In the genomic region with DNA sequence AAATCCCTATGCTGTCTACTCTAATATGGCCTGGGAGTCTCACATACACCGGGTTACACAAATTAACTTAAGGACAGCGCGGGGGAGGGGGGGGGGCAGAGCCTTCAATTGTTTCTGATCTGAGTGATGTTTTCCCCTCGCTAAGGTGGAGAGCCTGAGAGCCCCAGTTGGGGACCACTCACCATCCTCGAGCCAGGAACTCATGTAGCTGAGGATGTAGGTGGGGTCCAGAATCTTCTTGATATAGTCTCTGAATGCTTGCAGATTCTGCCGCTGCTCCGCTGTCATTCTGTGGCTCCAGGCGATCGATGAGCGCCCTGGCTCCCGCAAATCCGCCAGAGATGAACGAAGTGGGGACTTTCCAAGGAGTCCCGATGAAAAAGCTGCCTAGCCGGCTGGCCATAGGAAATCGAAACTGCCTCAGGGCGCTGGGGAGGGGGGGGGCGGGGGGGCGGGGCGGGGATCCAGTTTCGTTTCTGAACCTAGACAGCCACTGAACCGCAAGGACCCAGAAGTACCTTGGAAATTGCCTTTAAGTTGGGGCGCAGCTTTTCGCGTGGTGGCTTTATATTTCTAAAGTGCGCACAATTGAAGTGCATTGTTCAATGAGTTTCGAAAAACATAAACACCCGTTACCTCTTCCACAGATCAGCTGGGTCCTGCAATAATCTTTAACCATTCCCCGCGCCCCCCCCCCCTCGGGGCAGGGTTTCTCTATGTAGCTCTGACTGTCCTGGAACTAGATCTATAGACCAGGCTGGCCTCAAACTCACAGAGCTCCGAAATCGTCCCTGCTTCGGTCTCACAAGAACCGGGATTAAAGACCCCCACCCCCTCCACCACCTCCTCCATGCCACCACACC, we compare ENCODE assay signal across 8 mouse cellular contexts. TPM values are rescaled to one million over a fixed set of nuclear protein-coding genes. Genes with fewer than 3 reads are reported as not detected.
DNase-seq lines count a peak whose midpoint lies in the region; ATAC-seq and TF ChIP-seq lines count a peak whose summit lies in the region.

Gene Ddx58, minus strand, starts transcription at position 420 of the 863 bp plus-strand sequence.

- H3K9me3 ChIP-seq in lung, embryonic 15.5 days: no peaks in the 10 kb centered on the region

- H3K4me3 ChIP-seq in heart, adult 2 months: peak within 1 kb of the TSS; percentile 60
- H3K4me3 ChIP-seq in lung, embryonic 15.5 days: peak within 1 kb of the TSS; percentile 62

- H3K4me1 ChIP-seq in heart, adult 2 months (ENCODE audit: control insufficient read depth, insufficient read depth, low read length): peaks cover 3% of the 10 kb centered on the region
- peaks cover 9% of the 10 kb centered on the region for H3K4me1 ChIP-seq in lung, embryonic 15.5 days

- no peak for TF ChIP-seq EP300 in heart, adult 2 months (IDR thresholded peaks at IDR 0.05; ENCODE audit: insufficient read depth, low read depth, low read length)

- no peaks in the 10 kb centered on the region; the same call in 1 of the 2 replicates for H3K36me3 ChIP-seq in heart, adult 2 months (ENCODE audit: control insufficient read depth, insufficient read depth, low read length)
- H3K36me3 ChIP-seq in lung, embryonic 15.5 days: no peaks in the 10 kb centered on the region

- H3K79me2 ChIP-seq in heart, adult 2 months (replicated peaks; ENCODE audit: control insufficient read depth, insufficient read depth, low read length): no peaks in the 10 kb centered on the region

- ATAC-seq in lung, embryonic 15.5 days (ENCODE audit: borderline replicate concordance, extremely low read depth, low FRiP score, low TSS enrichment): peak; percentile 71
- peak; percentile 65 for ATAC-seq in neutrophil, adult 5-6 weeks (ENCODE audit: extremely low read depth, insufficient number of reproducible peaks, low FRiP score, poor library complexity, severe bottlenecking)

- DNase-seq in urinary bladder, postnatal 14 days (ENCODE audit: low spot score): peak; percentile 30
- DNase-seq in urinary bladder, postnatal 10 days (ENCODE audit: low spot score): no peak
- peak; percentile 51 for DNase-seq in embryo, embryonic 10 days (ENCODE audit: low spot score)
- DNase-seq in heart, adult 2 months: peak; percentile 59 to 72
- DNase-seq in kidney, adult 18-20 months: peak; percentile 61
- DNase-seq in left cerebral cortex, postnatal 36 days (ENCODE audit: low spot score in 2 of 2): no peak

- H3K27ac ChIP-seq in heart, adult 2 months: peak within 1 kb of the TSS; percentile 89
- H3K27ac ChIP-seq in lung, embryonic 15.5 days: peak within 1 kb of the TSS; percentile 77

- TF ChIP-seq POLR2A in heart, adult 2 months (IDR thresholded peaks at IDR 0.05; ENCODE audit: insufficient read depth, low read depth, low read length): peak; percentile 59; the same call in 1 of the 2 replicates

- WGBS in heart, adult 2 months: 2% methylated on average over 35 of the region's 35 CpGs
- 2% methylated on average over 35 of the region's 35 CpGs for WGBS in lung, embryonic 15.5 days

- no peaks in the 10 kb centered on the region for H3K27me3 ChIP-seq in heart, adult 2 months (ENCODE audit: control insufficient read depth, insufficient read depth, low read length)
- H3K27me3 ChIP-seq in lung, embryonic 15.5 days: no peaks in the 10 kb centered on the region

- peak within 1 kb of the TSS; percentile 81 for H3K9ac ChIP-seq in heart, adult 2 months (ENCODE audit: low read depth, low read length)
- peak within 1 kb of the TSS; percentile 49 for H3K9ac ChIP-seq in lung, embryonic 15.5 days

- no peak for TF ChIP-seq CTCF in heart, adult 2 months (IDR thresholded peaks at IDR 0.05)

- intact Hi-C loops in heart, adult 2 months (cut with DNase I): loop anchor here (2.0 kb wide), 1 partner anchor 29 kb away; the partner anchor contains the start of genes Smim27 and Topors
- intact Hi-C loops in left cerebral cortex, postnatal 36 days (cut with DNase I): no loop called here

- H3K4me2 ChIP-seq in lung, embryonic 15.5 days: peak within 1 kb of the TSS; percentile 72

RNA-seq across cellular contexts. Expression of gene Ddx58, which starts in this region (rescaled TPM):
- total RNA-seq in heart, adult 2 months (2021): 1 to 10 TPM; 6.4 to 7.2 TPM
- 7.7 and 11.1 TPM in 2 replicates for polyA plus RNA-seq in heart, adult 2 months (2012; rRNA removed)
- polyA plus RNA-seq in lung, embryonic 15.5 days (2015; fragmentation: Nextera tagmentation; extraction: Ambion mirVana): 9.8 and 11.6 TPM in 2 replicates
- 153 and 157 TPM in 2 replicates for total RNA-seq in neutrophil, adult 5-6 weeks (2017)
- total RNA-seq in left cerebral cortex, postnatal 36 days (2021): 1 to 10 TPM; 2.6 to 4.3 TPM

Comparison
In these comparisons a context has a peak if more than half of its experiments do, and no peak if none do; other contexts are left out.
1. RNA of gene Ddx58 (total RNA-seq): 153 to 157 TPM in neutrophil, adult 5-6 weeks; 6.4 to 7.2 TPM in heart, adult 2 months and 2.6 to 4.3 TPM in left cerebral cortex, postnatal 36 days; every median in the first group is over 10 times any median in the second.
2. DNase-seq: peak in urinary bladder, postnatal 14 days (single experiment), embryo, embryonic 10 days (single experiment), heart, adult 2 months (2 of 2) and kidney, adult 18-20 months (single experiment); none in urinary bladder, postnatal 10 days (single experiment) and left cerebral cortex, postnatal 36 days (0 of 2).